Mouse (Mus musculus) kidney, adult 18-20 months (tissue): Measurements from ENCODE around the gene Myo1d.
"Not testable (repeated sequence)": the region's sequence is repeated elsewhere in the genome, so short reads cannot be mapped to it uniquely, and the experiment has no call there.

Source experiments
- DNase-seq: peaks from one replicate; pipeline ENCODE4 v3.0.0; 2021

Gene Myo1d

GRCm38 (mm10) chr11:80477341-80478199 lies 302.3 kb downstream of the Myo1d start:
- peak; percentile 22 for DNase-seq

GRCm38 (mm10) chr11:80476222-80477189 lies 303.3 kb downstream of the Myo1d start, which contains the start of gene Cdk5r1:
TSS of gene Cdk5r1 (plus strand) at chr11:80477023.
- DNase-seq = peak; percentile 89

- no peak for DNase-seq
These were observed 304.3 kb downstream of the Myo1d start for GRCm38 (mm10) chr11:80475544-80475943.

GRCm38 (mm10) chr11:80474846-80475245 lies 305.0 kb downstream of the Myo1d start:
- peak; percentile 12 for DNase-seq

- peak; percentile 13 for DNase-seq
These were observed 305.6 kb downstream of the Myo1d start for GRCm38 (mm10) chr11:80474175-80474691.

GRCm38 (mm10) chr11:80471836-80472605 lies 307.8 kb downstream of the Myo1d start:
- no peak for DNase-seq

GRCm38 (mm10) chr11:80463605-80464130 lies 316.2 kb downstream of the Myo1d start:
- not testable (repeated sequence) for DNase-seq

GRCm38 (mm10) chr11:80453198-80453597 lies 326.6 kb downstream of the Myo1d start:
- no peak for DNase-seq

DNA sequence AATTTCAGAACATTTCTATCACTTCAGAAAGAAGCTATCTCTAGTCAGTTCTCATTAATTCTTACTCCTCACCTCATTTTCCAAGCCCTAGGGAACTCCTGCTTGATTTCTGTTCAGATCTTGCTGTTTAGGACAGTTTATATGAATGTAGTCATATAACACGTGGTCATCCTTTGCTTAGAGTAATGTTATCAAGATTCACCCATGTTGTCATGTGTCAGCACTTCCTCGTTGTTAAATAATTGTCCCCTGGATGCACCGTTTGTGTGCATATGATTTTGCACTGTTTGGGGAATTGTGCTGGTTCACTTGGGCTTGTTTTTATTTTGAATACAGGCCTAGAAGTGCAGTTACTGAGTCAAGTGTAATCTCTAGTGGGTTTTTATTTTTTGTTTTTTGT lies 327.6 kb downstream of the Myo1d start:
- no peak for DNase-seq

DNA sequence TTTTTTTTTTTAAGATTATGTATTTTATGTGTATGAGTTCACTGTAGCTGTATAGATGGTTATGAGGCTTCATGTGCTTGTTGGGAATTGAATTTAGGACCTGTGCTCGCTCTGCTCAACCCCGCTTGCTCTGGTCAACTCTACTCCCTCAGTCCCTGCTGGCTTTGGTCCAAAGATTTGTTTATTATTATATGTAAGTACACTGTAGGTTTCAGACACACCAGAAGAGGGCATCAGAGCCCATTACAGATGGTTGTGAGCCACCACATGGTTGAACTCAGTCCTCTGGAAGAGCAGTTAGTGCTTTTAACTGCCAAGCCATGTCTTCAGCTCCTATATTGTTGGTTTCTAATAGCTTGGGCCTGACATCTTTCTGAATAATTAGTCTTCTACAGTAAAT lies 330.0 kb downstream of the Myo1d start:
- DNase-seq = no peak

DNA sequence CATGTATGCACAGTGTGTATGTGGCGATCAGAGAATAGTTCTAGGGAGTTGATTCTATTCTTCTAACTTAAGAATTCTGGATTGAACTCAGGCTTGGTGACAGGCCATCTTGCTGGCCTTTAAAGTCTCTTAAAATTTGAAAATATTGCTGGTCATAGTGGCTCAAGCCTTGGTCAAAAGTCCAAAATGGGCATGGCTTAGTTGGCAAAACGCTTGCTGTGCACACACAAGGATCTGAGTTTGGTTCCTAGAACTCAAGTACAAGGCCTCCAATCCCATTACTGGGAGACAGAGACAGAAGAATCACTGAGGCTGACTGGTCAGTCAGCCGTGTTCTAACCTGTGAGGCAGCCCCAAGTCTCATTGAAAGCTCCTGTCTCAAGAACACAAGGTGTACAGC lies 332.9 kb downstream of the Myo1d start:
- DNase-seq = no peak
